Mouse (Mus musculus) bone marrow, adult 2 months (tissue): ENCODE measurements around the gene C1qc.

Experiments
- CTCF ChIP-seq: fragments of 200-500 bp; IDR thresholded peaks from 2 replicates; pipeline ENCODE4 v1.5.1; 2011; ENCODE audit warnings: low read length, control low read depth; ENCODE audit not compliant: control insufficient read depth, insufficient read depth
- POLR2A ChIP-seq: fragments of 200-500 bp; IDR thresholded peaks from 2 replicates; pipeline ENCODE4 v1.6.1; 2011; ENCODE audit warnings: low read depth, mild to moderate bottlenecking, control low read depth, low read length, borderline replicate concordance; ENCODE audit not compliant: control insufficient read depth

GRCm38 (mm10) chr4:136916359-136917164 is 23.7 kb upstream of the C1qc start:
- TF ChIP-seq CTCF (no peak), POLR2A (no peak)
